Comparison of ENCODE assay signal across 23 mouse cellular contexts in the genomic region with DNA sequence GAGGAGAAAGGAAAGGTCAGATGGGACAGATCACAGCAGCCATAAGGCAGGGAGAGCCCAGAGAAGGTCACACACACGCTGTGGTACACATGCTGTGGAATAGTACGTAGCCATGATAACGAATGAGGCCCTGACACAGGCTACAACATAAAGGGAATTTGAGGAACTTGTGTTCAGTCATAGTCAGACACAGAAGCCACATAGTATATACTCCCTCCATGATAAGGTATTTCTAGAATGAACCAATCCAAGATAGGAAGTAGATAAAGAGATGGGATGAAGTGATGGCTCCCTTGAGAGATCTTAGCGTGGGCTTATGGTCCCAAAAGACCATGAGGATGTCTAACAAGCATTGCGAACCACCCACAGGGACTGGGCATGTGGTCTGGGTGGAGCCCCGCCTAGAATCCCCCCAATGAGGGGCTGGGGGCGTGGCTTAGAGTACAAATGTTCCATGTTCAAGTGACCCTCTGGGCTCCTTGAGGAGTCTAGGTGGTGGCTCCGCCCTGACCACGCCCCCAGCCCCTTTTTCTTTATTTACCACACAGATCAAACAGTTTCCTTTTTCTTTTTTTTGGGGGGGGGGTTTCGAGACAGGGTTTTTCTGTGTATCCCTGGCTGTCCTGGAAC.
"Had no signal": no experiment of that assay in that cellular context is flagged by ENCODE, and none has a peak within 500 bp of the region (broad histone marks: within the 10 kb centered on the region; RNA-seq: fewer than 3 reads in every experiment).

No protein-coding gene starts in this region.

- H3K4me3 ChIP-seq: layer of hippocampus, adult 2 months; limb, embryonic 10.5 days; limb, embryonic 13.5 days; liver, embryonic 12.5 days; liver, embryonic 15.5 days; lung, embryonic 15.5 days; midbrain, embryonic 12.5 days; myocyte; neural tube, embryonic 13.5 days had no signal

- ATAC-seq: liver, embryonic 12.5 days; midbrain, embryonic 16.5 days had no signal

- H3K9me3 ChIP-seq: limb, embryonic 10.5 days; limb, embryonic 13.5 days; liver, embryonic 12.5 days; liver, embryonic 15.5 days; lung, embryonic 15.5 days; midbrain, embryonic 12.5 days; neural tube, embryonic 13.5 days had no signal

- H3K4me2 ChIP-seq: limb, embryonic 13.5 days; liver, embryonic 12.5 days; liver, embryonic 15.5 days; lung, embryonic 15.5 days; midbrain, embryonic 12.5 days; neural tube, embryonic 13.5 days had no signal

- H3K36me3 ChIP-seq: limb, embryonic 10.5 days; limb, embryonic 13.5 days; liver, embryonic 12.5 days; liver, embryonic 15.5 days; lung, embryonic 15.5 days; midbrain, embryonic 12.5 days; neural tube, embryonic 13.5 days had no signal

- H3K9ac ChIP-seq: liver, embryonic 12.5 days; liver, embryonic 15.5 days; lung, embryonic 15.5 days; midbrain, embryonic 12.5 days; neural tube, embryonic 13.5 days had no signal

- DNase-seq: kidney, adult 18-20 months; kidney, adult 9 months; kidney, postnatal 25 days; layer of hippocampus, adult 9-11 months; liver; lung, adult 18-20 months; lung, postnatal 10 days; lung, postnatal 4 days; right cerebral cortex, postnatal 4 days; thymus, adult 18-20 months; thymus, postnatal 36 days had no signal

- H3K27ac ChIP-seq: kidney, postnatal 0 days; layer of hippocampus, adult 2 months; limb, embryonic 10.5 days; limb, embryonic 13.5 days; liver, embryonic 12.5 days; liver, embryonic 15.5 days; lung, embryonic 15.5 days; midbrain, embryonic 12.5 days; neural tube, embryonic 13.5 days; stomach, postnatal 0 days had no signal

- H3K27me3 ChIP-seq: lung, embryonic 15.5 days; neural tube, embryonic 13.5 days had no signal
